Mouse (Mus musculus): ENCODE measurements around the gene Lrrc73. TPM values are rescaled to one million over a fixed set of nuclear protein-coding genes. Genes with fewer than 3 reads are reported as not detected.

The Lrrc73 gene
- polyA plus RNA-seq, 1 experiment from 2014 or later = 9.4 TPM

- CTCF ChIA-PET = no interaction called here
- TF ChIP-seq CTCF (IDR thresholded peaks at IDR 0.05) = no peak
- DNase-seq (ENCODE audit: low read depth, low spot score) (no peak), ATAC-seq (no peak)
- in situ Hi-C loops (cut with MboI; ENCODE audit: low pct_unique_long_range_greater_than_20kb) = no loop called here
- H3K27me3 ChIP-seq = no peaks in the 10 kb centered on the region
- POLR2A ChIA-PET = interaction anchor here (0.7 to 2.2 kb wide), 3 partner anchors 17 to 32 kb away, joined by 3 to 16 read pairs (median 5); no protein-coding TSS in a partner anchor
Measured at GRCm38 (mm10) chr17:46283140-46283539, 29.8 kb downstream of the Lrrc73 start.

GRCm38 (mm10) chr17:46283911-46284310 lies 30.6 kb downstream of the Lrrc73 start:
- ATAC-seq = no peak
- ChIA-PET POLR2A (interaction anchor here (0.7 kb wide), 1 partner anchor 14 kb away, joined by 3 read pairs; no protein-coding TSS in a partner anchor), CTCF (interaction anchor here (1.4 kb wide), 1 partner anchor 18 kb away, joined by 3 read pairs; no protein-coding TSS in a partner anchor)
- no peak for TF ChIP-seq CTCF (IDR thresholded peaks at IDR 0.05)
- in situ Hi-C loops (cut with MboI; ENCODE audit: low pct_unique_long_range_greater_than_20kb) = no loop called here
- H3K27me3 ChIP-seq = no peaks in the 10 kb centered on the region
- no peak for DNase-seq (ENCODE audit: low read depth, low spot score)

GRCm38 (mm10) chr17:46284653-46285052 lies 31.3 kb downstream of the Lrrc73 start:
- no peaks in the 10 kb centered on the region for H3K27me3 ChIP-seq
- in situ Hi-C loops (cut with MboI; ENCODE audit: low pct_unique_long_range_greater_than_20kb) = no loop called here

GRCm38 (mm10) chr17:46285407-46285806 lies 32.1 kb downstream of the Lrrc73 start:
- no peak for DNase-seq (ENCODE audit: low read depth, low spot score)
- H3K27me3 ChIP-seq = peaks cover under 1% of the 10 kb centered on the region
- no peak for TF ChIP-seq CTCF (IDR thresholded peaks at IDR 0.05)
- CTCF ChIA-PET = interaction anchor here (0.8 to 1.4 kb wide), 3 partner anchors 17 to 19 kb away, joined by 3 to 4 read pairs (median 3); no protein-coding TSS in a partner anchor
- POLR2A ChIA-PET = interaction anchor here (1.2 kb wide), 1 partner anchor 11 kb away, joined by 3 read pairs; no protein-coding TSS in a partner anchor
- in situ Hi-C loops (cut with MboI; ENCODE audit: low pct_unique_long_range_greater_than_20kb) = no loop called here
- ATAC-seq = no peak

More at GRCm38 (mm10) chr17:46284653-46285052, 31.3 kb downstream of the Lrrc73 start:
- ATAC-seq (no peak), DNase-seq (ENCODE audit: low read depth, low spot score) (no peak)
- CTCF ChIA-PET = interaction anchor here (0.8 to 1.4 kb wide), 2 partner anchors 17 to 19 kb away, joined by 3 read pairs; no protein-coding TSS in a partner anchor
- TF ChIP-seq CTCF (IDR thresholded peaks at IDR 0.05) = no peak
- POLR2A ChIA-PET = interaction anchor here (0.5 to 1.2 kb wide), 3 partner anchors 10 to 16 kb away, joined by 3 to 4 read pairs (median 3); no protein-coding TSS in a partner anchor

- POLR2A ChIA-PET = no interaction called here
- no peak for TF ChIP-seq CTCF (IDR thresholded peaks at IDR 0.05)
- H3K27me3 ChIP-seq = peaks cover 6% of the 10 kb centered on the region
- ATAC-seq (no peak), DNase-seq (ENCODE audit: low read depth, low spot score) (no peak)
- CTCF ChIA-PET = interaction anchor here (1.0 to 1.4 kb wide), 2 partner anchors 9 to 13 kb away, joined by 3 read pairs; no protein-coding TSS in a partner anchor
- in situ Hi-C loops (cut with MboI; ENCODE audit: low pct_unique_long_range_greater_than_20kb) = no loop called here
Measured at GRCm38 (mm10) chr17:46287678-46288095, 34.4 kb downstream of the Lrrc73 start.

GRCm38 (mm10) chr17:46296601-46297000 lies 43.3 kb downstream of the Lrrc73 start:
- CTCF ChIA-PET = interaction anchor here (0.9 to 1.7 kb wide), 2 partner anchors 27 to 30 kb away, joined by 4 read pairs; no protein-coding TSS in a partner anchor
- no peak for ATAC-seq
- peaks cover 31% of the 10 kb centered on the region for H3K27me3 ChIP-seq

GRCm38 (mm10) chr17:46297028-46297363 lies 43.7 kb downstream of the Lrrc73 start:
- CTCF ChIA-PET = interaction anchor here (1.7 kb wide), 1 partner anchor 28 kb away, joined by 4 read pairs; no protein-coding TSS in a partner anchor
- in situ Hi-C loops (cut with MboI; ENCODE audit: low pct_unique_long_range_greater_than_20kb) = loop anchor here (5.0 kb wide), 1 partner anchor 35 kb away; no protein-coding TSS in a partner anchor
- peaks cover 31% of the 10 kb centered on the region for H3K27me3 ChIP-seq
- ATAC-seq (no peak), DNase-seq (ENCODE audit: low read depth, low spot score) (no peak)
- POLR2A ChIA-PET = interaction anchor here (0.6 kb wide), 1 partner anchor 377 kb away, joined by 3 read pairs; no protein-coding TSS in a partner anchor
- no peak for TF ChIP-seq CTCF (IDR thresholded peaks at IDR 0.05)

More at GRCm38 (mm10) chr17:46296601-46297000, 43.3 kb downstream of the Lrrc73 start:
- no peak for TF ChIP-seq CTCF (IDR thresholded peaks at IDR 0.05)
- POLR2A ChIA-PET = no interaction called here
- no peak for DNase-seq (ENCODE audit: low read depth, low spot score)
- in situ Hi-C loops (cut with MboI; ENCODE audit: low pct_unique_long_range_greater_than_20kb) = loop anchor here (5.0 kb wide), 1 partner anchor 34 kb away; no protein-coding TSS in a partner anchor

- peaks cover 28% of the 10 kb centered on the region for H3K27me3 ChIP-seq
- no peak for TF ChIP-seq CTCF (IDR thresholded peaks at IDR 0.05)
- ChIA-PET CTCF (interaction anchor here (1.7 kb wide), 1 partner anchor 28 kb away, joined by 4 read pairs; no protein-coding TSS in a partner anchor), POLR2A (interaction anchor here (0.6 to 0.9 kb wide), 2 partner anchors 31 to 376 kb away, joined by 3 read pairs; no protein-coding TSS in a partner anchor)
- in situ Hi-C loops (cut with MboI; ENCODE audit: low pct_unique_long_range_greater_than_20kb) = loop anchor here (5.0 kb wide), 1 partner anchor 35 kb away; no protein-coding TSS in a partner anchor
- no peak for DNase-seq (ENCODE audit: low read depth, low spot score)
- ATAC-seq = no peak
Measured at GRCm38 (mm10) chr17:46297364-46298219, 44.3 kb downstream of the Lrrc73 start, which contains the start of gene Dlk2. Gene Dlk2 (plus strand): TSS chr17:46297421.

- no peak for TF ChIP-seq CTCF (IDR thresholded peaks at IDR 0.05)
- peaks cover 26% of the 10 kb centered on the region for H3K27me3 ChIP-seq
- ATAC-seq (peak; percentile 66), DNase-seq (ENCODE audit: low read depth, low spot score) (no peak)
- in situ Hi-C loops (cut with MboI; ENCODE audit: low pct_unique_long_range_greater_than_20kb) = loop anchor here (5.0 kb wide), 1 partner anchor 36 kb away; no protein-coding TSS in a partner anchor
- ChIA-PET CTCF (interaction anchor here (1.0 to 3.7 kb wide), 3 partner anchors 18 to 34 kb away, joined by 3 to 26 read pairs (median 4); no protein-coding TSS in a partner anchor), POLR2A (interaction anchor here (0.9 kb wide), 1 partner anchor 32 kb away, joined by 3 read pairs; no protein-coding TSS in a partner anchor)
Measured at GRCm38 (mm10) chr17:46298220-46298913, 45.0 kb downstream of the Lrrc73 start.
